Mouse (Mus musculus): ENCODE data around the gene Car10.
A peak's percentile ranks its signal among the peaks of the same experiment; 100 is the strongest.

The Car10 gene

GRCm38 (mm10) chr11:93502864-93503263, 405.0 kb downstream of the Car10 start:
- DNase-seq, result no peak

GRCm38 (mm10) chr11:93503469-93503868, 405.6 kb downstream of the Car10 start:
- DNase-seq, result peak; percentile 6

DNA sequence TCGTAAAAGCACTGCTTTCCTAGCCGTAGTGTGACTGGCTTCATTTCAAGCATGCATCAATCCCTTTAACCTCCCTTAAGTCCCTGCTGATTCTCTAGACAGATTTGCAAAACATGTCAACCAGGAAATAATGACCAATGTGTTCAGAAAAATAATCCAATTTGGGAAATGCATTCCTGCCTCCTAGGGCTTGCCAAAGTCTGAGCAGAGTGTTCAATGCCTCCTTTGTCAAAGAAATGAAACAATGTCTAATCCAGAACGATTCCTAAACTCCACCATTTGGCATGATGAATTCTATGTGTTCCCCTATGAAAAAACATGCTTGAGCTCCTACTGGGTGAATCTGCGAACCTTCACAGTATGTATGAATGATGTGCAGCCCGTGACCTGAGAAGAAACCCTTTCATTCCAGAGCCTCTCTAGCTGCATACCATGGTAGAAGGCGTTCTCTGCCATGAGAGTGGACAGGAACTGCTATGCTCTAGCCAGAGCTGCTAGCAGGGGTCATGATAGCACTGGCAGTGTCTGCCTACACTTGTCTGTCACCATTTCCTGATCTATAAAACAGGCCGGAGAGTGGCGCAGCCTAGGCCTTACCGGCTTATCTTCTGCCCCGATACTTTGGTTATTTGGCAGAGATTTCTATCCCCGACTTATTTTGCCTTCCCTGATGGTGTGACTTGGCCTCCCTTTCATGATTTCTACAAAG, 411.9 kb downstream of the Car10 start:
- no peak for DNase-seq

DNA sequence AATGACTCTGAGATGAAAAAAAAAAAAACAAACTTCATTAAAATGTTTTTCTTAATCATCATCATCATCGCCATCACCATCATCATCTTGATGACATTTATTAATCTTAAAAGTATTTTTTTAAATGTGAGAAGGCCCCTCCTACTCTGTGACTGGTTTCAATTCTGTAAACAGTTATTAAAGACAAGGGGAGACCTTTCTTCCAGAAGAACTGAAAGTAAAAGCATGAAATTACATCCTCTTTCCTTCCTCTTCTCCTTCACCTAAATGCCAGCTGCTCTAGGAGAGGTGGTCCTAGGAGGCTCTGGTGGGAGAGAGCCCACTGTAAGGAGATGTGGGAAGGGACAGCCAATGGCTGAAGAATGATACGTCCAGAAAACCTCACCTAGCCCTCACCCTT, 415.0 kb downstream of the Car10 start:
- no peak for DNase-seq

- no peak for DNase-seq
Observed at GRCm38 (mm10) chr11:93514396-93514795, 416.6 kb downstream of the Car10 start.

- no peak for DNase-seq
Observed at GRCm38 (mm10) chr11:93515566-93515965, 417.7 kb downstream of the Car10 start.

DNA sequence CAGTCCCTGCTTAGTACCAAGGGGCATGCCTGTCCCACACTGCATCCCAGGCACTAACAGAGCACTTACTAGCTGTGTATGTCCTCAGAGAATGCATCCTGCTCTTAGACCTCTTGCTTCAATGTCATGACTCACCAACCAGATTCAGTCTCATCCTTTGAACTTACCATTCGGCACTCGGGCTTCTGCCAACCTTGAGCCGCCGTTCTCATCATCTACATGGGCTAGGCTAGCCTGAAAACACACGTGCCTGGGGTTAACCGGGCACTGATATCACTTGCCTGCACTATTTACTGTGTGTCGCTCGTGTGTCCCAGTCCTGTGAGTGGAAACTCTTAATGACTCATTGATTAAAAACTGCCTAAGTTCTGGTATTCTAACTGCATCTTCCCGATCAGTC, 418.4 kb downstream of the Car10 start:
- no peak for DNase-seq

- no peak for DNase-seq
Observed at GRCm38 (mm10) chr11:93516946-93517345, 419.1 kb downstream of the Car10 start.

- no peak for DNase-seq
Observed at GRCm38 (mm10) chr11:93522501-93522900, 424.7 kb downstream of the Car10 start.

GRCm38 (mm10) chr11:93525921-93526320, 428.1 kb downstream of the Car10 start:
- DNase-seq, result no peak

GRCm38 (mm10) chr11:93531029-93531680, 433.3 kb downstream of the Car10 start:
- no peak for DNase-seq

GRCm38 (mm10) chr11:93536244-93536643, 438.4 kb downstream of the Car10 start:
- DNase-seq, result no peak

GRCm38 (mm10) chr11:93548904-93549303, 451.1 kb downstream of the Car10 start:
- DNase-seq, result no peak

DNA sequence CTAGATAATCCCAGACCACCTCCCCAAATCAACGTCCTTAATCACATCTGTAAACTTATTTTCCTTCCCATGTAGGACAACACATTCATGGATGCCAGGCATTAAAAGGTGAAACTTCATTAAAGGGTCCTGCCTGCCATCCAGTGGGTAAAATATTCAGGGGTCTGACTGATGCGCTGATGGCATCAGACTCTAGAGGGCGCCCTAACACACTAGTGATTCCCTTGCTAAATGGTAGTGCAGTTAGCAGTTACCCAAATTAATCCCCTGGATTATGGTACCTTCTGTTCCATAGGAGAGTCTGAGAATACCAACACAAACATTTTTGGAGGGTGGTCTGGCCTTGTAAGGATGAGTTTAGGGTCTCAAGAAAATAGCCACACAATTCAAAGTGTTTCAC, 453.1 kb downstream of the Car10 start:
- DNase-seq, result no peak

- DNase-seq, result no peak
Observed at GRCm38 (mm10) chr11:93559118-93559517, 461.3 kb downstream of the Car10 start.

- no peak for DNase-seq
Observed at GRCm38 (mm10) chr11:93560570-93560969, 462.7 kb downstream of the Car10 start.

- DNase-seq, result no peak
Observed at GRCm38 (mm10) chr11:93562330-93562865, 464.6 kb downstream of the Car10 start.

GRCm38 (mm10) chr11:93565756-93566155, 467.9 kb downstream of the Car10 start:
- no peak for DNase-seq

DNA sequence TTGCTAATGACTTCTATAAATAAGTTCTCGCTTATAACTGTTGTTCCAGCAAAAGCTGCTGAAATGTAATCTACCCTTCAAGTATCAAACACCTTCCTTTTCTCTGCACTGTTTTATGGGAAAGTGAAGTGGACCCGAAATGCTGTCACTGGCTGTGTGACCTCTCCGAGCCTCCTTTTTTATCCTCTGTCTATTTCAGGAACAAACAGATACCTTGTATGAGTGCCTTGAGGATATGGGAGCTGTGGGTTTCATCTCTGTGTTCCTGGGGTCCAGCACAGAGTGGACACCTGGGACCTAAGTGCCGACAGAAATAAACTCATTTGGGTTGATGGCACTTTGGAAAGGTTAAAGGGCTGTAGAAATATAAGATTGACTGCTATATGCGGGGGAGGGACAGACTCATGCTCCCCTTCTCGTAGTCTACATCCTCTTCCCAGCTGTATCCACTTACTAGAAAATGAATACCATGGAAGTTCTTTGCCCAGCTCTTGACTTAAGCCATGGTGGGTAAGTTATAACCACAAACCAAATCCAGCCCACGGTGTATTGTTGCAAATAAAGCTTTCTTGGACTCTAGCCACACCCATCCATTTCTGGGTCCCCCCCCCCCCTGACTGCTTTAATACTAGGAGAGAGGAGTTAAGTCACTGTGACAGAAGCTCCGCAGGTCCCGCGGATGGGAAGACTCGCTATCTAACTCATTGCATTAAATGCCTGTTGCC, 474.3 kb downstream of the Car10 start:
- no peak for DNase-seq

- DNase-seq, result no peak
Observed at GRCm38 (mm10) chr11:93577441-93577840, 479.6 kb downstream of the Car10 start.

DNA sequence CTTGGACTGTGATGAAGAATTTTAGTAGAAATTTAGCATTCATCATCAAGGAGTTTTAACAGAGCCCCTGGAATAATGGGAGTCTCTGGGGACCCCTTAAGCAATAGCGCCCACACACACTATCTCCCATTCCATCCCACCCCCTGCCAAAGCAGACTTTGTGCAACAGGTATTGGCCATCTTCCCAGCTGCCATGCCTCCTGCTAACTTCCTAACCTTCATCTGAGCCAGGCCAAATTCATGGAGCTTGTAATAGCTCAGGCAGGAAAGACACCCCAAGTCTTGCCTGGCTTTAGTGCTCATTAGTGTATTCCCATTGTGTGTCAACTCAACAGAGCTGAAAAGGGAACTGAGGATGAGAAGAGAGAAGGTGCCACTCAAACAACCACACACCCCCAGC, 481.8 kb downstream of the Car10 start:
- no peak for DNase-seq

- DNase-seq, result no peak
Observed at GRCm38 (mm10) chr11:93581326-93581725, 483.5 kb downstream of the Car10 start.

GRCm38 (mm10) chr11:93587788-93588187, 490.0 kb downstream of the Car10 start:
- no peak for DNase-seq

DNA sequence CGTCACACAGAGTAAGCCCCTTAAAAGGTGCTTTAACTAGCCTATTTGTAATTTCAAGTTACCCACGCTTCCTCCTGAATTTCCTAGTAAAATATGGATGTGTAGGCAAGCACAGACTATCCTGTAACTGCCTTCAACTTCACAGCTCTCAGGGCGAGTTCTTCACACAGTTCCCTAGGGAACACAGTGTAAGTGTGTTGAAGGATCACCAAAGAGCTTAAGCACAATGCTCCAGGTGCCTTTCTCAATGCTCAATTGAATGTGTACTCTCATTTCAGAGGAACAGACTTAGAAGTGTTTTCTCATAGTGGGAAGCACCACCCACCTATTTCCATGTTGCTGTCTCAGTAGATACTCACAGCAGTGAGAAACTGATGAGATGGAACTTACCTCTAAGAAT, 492.8 kb downstream of the Car10 start:
- no peak for DNase-seq

Data from thymus, postnatal 25 days (tissue).